Comparison of ENCODE assay signal across 9 mouse cellular contexts in genomic region chr17:56021161-56021910, GRCm38 (mm10). TPM values are rescaled to one million over a fixed set of nuclear protein-coding genes. Genes with fewer than 3 reads are reported as not detected.
DNase-seq lines count a peak whose midpoint lies in the region; ATAC-seq and TF ChIP-seq lines count a peak whose summit lies in the region.
"Had no signal": no experiment of that assay in that cellular context is flagged by ENCODE, and none has a peak within 500 bp of the region (broad histone marks: within the 10 kb centered on the region; RNA-seq: fewer than 3 reads in every experiment).

No protein-coding gene starts in this region.

- H3K4me1 ChIP-seq in heart, embryonic 10.5 days = peaks cover 67% of the 10 kb centered on the region
- peaks cover 20% of the 10 kb centered on the region for H3K4me1 ChIP-seq in bone marrow, adult 2 months (ENCODE audit: control insufficient read depth, insufficient read depth, low read length)
- H3K4me1 ChIP-seq in neural tube, embryonic 13.5 days (replicated peaks) = peaks cover 26% of the 10 kb centered on the region
- H3K4me1 ChIP-seq in kidney, embryonic 14.5 days (ENCODE audit: control insufficient read depth, insufficient read depth, low read length) = peaks cover 12% of the 10 kb centered on the region

- no peak overlapping the region for H3K27ac ChIP-seq in heart, embryonic 10.5 days
- peak overlapping the region; percentile 17; the same call in 1 of the 2 replicates for H3K27ac ChIP-seq in bone marrow, adult 2 months (ENCODE audit: control insufficient read depth, insufficient read depth, low read depth, low read length, poor library complexity)
- peak overlapping the region; percentile 20 for H3K27ac ChIP-seq in neural tube, embryonic 13.5 days (replicated peaks)
- H3K27ac ChIP-seq in kidney, embryonic 14.5 days (ENCODE audit: low read depth, low read length) = no peak overlapping the region

- TF ChIP-seq CTCF in bone marrow, adult 2 months (IDR thresholded peaks at IDR 0.05; ENCODE audit: control insufficient read depth, insufficient read depth, low read length) = no peak

- no peak overlapping the region for H3K4me3 ChIP-seq in heart, embryonic 10.5 days
- no peak overlapping the region for H3K4me3 ChIP-seq in bone marrow, adult 2 months (replicated peaks; ENCODE audit: control insufficient read depth, low read depth, low read length)
- no peak overlapping the region for H3K4me3 ChIP-seq in neural tube, embryonic 13.5 days
- no peak overlapping the region for H3K4me3 ChIP-seq in kidney, embryonic 14.5 days (ENCODE audit: low read length)

- no peak overlapping the region for H3K9ac ChIP-seq in neural tube, embryonic 13.5 days
- H3K9ac ChIP-seq in kidney, embryonic 14.5 days (ENCODE audit: low read depth, low read length) = no peak overlapping the region

- TF ChIP-seq POLR2A in bone marrow, adult 2 months (IDR thresholded peaks at IDR 0.05; ENCODE audit: borderline replicate concordance, control insufficient read depth, low read depth, low read length) = no peak

- no peaks in the 10 kb centered on the region for H3K9me3 ChIP-seq in heart, embryonic 10.5 days
- no peaks in the 10 kb centered on the region for H3K9me3 ChIP-seq in neural tube, embryonic 13.5 days
- no peaks in the 10 kb centered on the region for H3K9me3 ChIP-seq in kidney, embryonic 14.5 days (ENCODE audit: control insufficient read depth, low read length)
- H3K9me3 ChIP-seq: G1E had no signal

- H3K27me3 ChIP-seq in heart, embryonic 10.5 days (ENCODE audit: insufficient read depth, poor library complexity, severe bottlenecking) = no peaks in the 10 kb centered on the region
- no peaks in the 10 kb centered on the region for H3K27me3 ChIP-seq in neural tube, embryonic 13.5 days
- H3K27me3 ChIP-seq in kidney, embryonic 14.5 days (ENCODE audit: control insufficient read depth, insufficient read depth, low read length) = no peaks in the 10 kb centered on the region

- WGBS in heart, embryonic 10.5 days = 79% methylated on average over 4 of the region's 4 CpGs
- 30% methylated on average over 4 of the region's 4 CpGs for WGBS in bone marrow, adult 2 months
- 84% methylated on average over 4 of the region's 4 CpGs for WGBS in neural tube, embryonic 13.5 days
- WGBS in kidney, embryonic 14.5 days = 87% methylated on average over 4 of the region's 4 CpGs

- no peak for ATAC-seq in neural tube, embryonic 13.5 days (ENCODE audit: low read depth)
- ATAC-seq in kidney, embryonic 14.5 days (ENCODE audit: low FRiP score, low TSS enrichment) = no peak

- peaks cover 49% of the 10 kb centered on the region for H3K36me3 ChIP-seq in heart, embryonic 10.5 days
- peaks cover 46% of the 10 kb centered on the region for H3K36me3 ChIP-seq in neural tube, embryonic 13.5 days
- peaks cover 35% of the 10 kb centered on the region for H3K36me3 ChIP-seq in kidney, embryonic 14.5 days (ENCODE audit: control insufficient read depth, insufficient read depth, low read length)

- no peak overlapping the region for H3K4me2 ChIP-seq in neural tube, embryonic 13.5 days
- H3K4me2 ChIP-seq in kidney, embryonic 14.5 days (replicated peaks; ENCODE audit: low read depth, low read length) = no peak overlapping the region

- DNase-seq in heart, adult 11 months = peak; percentile 92
- no peak for DNase-seq in heart, embryonic 10.5 days (ENCODE audit: low spot score)
- DNase-seq in induced T-regulatory cell, adult 2 months (ENCODE audit: low read depth) = peak; percentile 70
- DNase-seq in urinary bladder, postnatal 14 days (ENCODE audit: low spot score) = no peak
- no peak for DNase-seq in adrenal gland, adult 18-20 months (ENCODE audit: low spot score in 2 of 2)

RNA-seq across cellular contexts. Expression of gene Sh3gl1, which starts 15.1 kb away (rescaled TPM):
- polyA plus RNA-seq in heart, embryonic 10.5 days (2016; fragmentation: Nextera tagmentation; extraction: Ambion mirVana) = 117 and 155 TPM in 2 replicates
- 39.9 and 55.5 TPM in 2 replicates for polyA plus RNA-seq in bone marrow, adult 2 months (2011; ENCODE audit: insufficient read depth, insufficient read length, low replicate concordance, missing spikeins)
- 112 and 114 TPM in 2 replicates for polyA plus RNA-seq in neural tube, embryonic 13.5 days (2015; fragmentation: Nextera tagmentation; extraction: Ambion mirVana)
- 145 and 155 TPM in 2 replicates for polyA plus RNA-seq in kidney, embryonic 14.5 days (2014; fragmentation: Nextera tagmentation; extraction: Ambion mirVana)
- 10 to 100 TPM; 38.3 to 39.0 TPM for total RNA-seq in adrenal gland, adult 18-20 months (2021)

RNA-seq across cellular contexts. Expression of gene Mpnd, which starts 15.8 kb away (rescaled TPM):
- 69.5 and 111 TPM in 2 replicates for polyA plus RNA-seq in heart, embryonic 10.5 days (2016; fragmentation: Nextera tagmentation; extraction: Ambion mirVana)
- polyA plus RNA-seq in bone marrow, adult 2 months (2011; ENCODE audit: insufficient read depth, insufficient read length, low replicate concordance, missing spikeins) = 13.1 and 47.7 TPM in 2 replicates
- 156 and 174 TPM in 2 replicates for polyA plus RNA-seq in neural tube, embryonic 13.5 days (2015; fragmentation: Nextera tagmentation; extraction: Ambion mirVana)
- polyA plus RNA-seq in kidney, embryonic 14.5 days (2014; fragmentation: Nextera tagmentation; extraction: Ambion mirVana) = 110 and 112 TPM in 2 replicates
- 10 to 100 TPM; 68.1 to 97.5 TPM for total RNA-seq in adrenal gland, adult 18-20 months (2021)

RNA-seq across cellular contexts. Expression of gene Stap2, which starts 16.0 kb away (rescaled TPM):
- 7.7 and 8.0 TPM in 2 replicates for polyA plus RNA-seq in heart, embryonic 10.5 days (2016; fragmentation: Nextera tagmentation; extraction: Ambion mirVana)
- polyA plus RNA-seq in bone marrow, adult 2 months (2011; ENCODE audit: insufficient read depth, insufficient read length, low replicate concordance, missing spikeins) = 3.9 and 10.6 TPM in 2 replicates
- polyA plus RNA-seq in neural tube, embryonic 13.5 days (2015; fragmentation: Nextera tagmentation; extraction: Ambion mirVana) = 6.4 and 7.4 TPM in 2 replicates
- polyA plus RNA-seq in kidney, embryonic 14.5 days (2014; fragmentation: Nextera tagmentation; extraction: Ambion mirVana) = 13.7 and 14.6 TPM in 2 replicates
- 1 to 10 TPM; 5.1 to 5.4 TPM for total RNA-seq in adrenal gland, adult 18-20 months (2021)
- polyA plus RNA-seq: G1E had no signal

RNA-seq across cellular contexts. Expression of gene Chaf1a, which starts 18.9 kb away (rescaled TPM):
- polyA plus RNA-seq in heart, embryonic 10.5 days (2016; fragmentation: Nextera tagmentation; extraction: Ambion mirVana) = 24.0 and 30.0 TPM in 2 replicates
- 55.8 and 73.6 TPM in 2 replicates for polyA plus RNA-seq in bone marrow, adult 2 months (2011; ENCODE audit: insufficient read depth, insufficient read length, low replicate concordance, missing spikeins)
- 6.3 and 8.0 TPM in 2 replicates for polyA plus RNA-seq in neural tube, embryonic 13.5 days (2015; fragmentation: Nextera tagmentation; extraction: Ambion mirVana)
- 14.1 and 25.4 TPM in 2 replicates for polyA plus RNA-seq in kidney, embryonic 14.5 days (2014; fragmentation: Nextera tagmentation; extraction: Ambion mirVana)
- total RNA-seq in adrenal gland, adult 18-20 months (2021) = 1 to 10 TPM; 2.1 to 2.3 TPM

RNA-seq across cellular contexts. Expression of gene Fsd1, which starts 35.0 kb away (rescaled TPM):
- 8.4 and 23.2 TPM in 2 replicates for polyA plus RNA-seq in heart, embryonic 10.5 days (2016; fragmentation: Nextera tagmentation; extraction: Ambion mirVana)
- not detected in 2 replicates for polyA plus RNA-seq in bone marrow, adult 2 months (2011; ENCODE audit: insufficient read depth, insufficient read length, low replicate concordance, missing spikeins)
- polyA plus RNA-seq in neural tube, embryonic 13.5 days (2015; fragmentation: Nextera tagmentation; extraction: Ambion mirVana) = 145 and 165 TPM in 2 replicates
- 20.7 and 25.7 TPM in 2 replicates for polyA plus RNA-seq in kidney, embryonic 14.5 days (2014; fragmentation: Nextera tagmentation; extraction: Ambion mirVana)
- 1 to 10 TPM; 2.3 to 4.3 TPM for total RNA-seq in adrenal gland, adult 18-20 months (2021)
- polyA plus RNA-seq: G1E had no signal

Comparison
In these comparisons a context has a peak if more than half of its experiments do, and no peak if none do; other contexts are left out.
1. DNase-seq: peak in heart, adult 11 months (single experiment) and induced T-regulatory cell, adult 2 months (single experiment); none in heart, embryonic 10.5 days (single experiment), urinary bladder, postnatal 14 days (single experiment) and adrenal gland, adult 18-20 months (0 of 2).
2. H3K27ac ChIP-seq: peak in bone marrow, adult 2 months (single experiment) and neural tube, embryonic 13.5 days (single experiment); none in heart, embryonic 10.5 days (single experiment) and kidney, embryonic 14.5 days (single experiment).